Mouse (Mus musculus) brain, embryonic 14.5 days (tissue): ENCODE measurements around the gene Lamb1.

Experiments used
- CTCF ChIP-seq: fragments of 200-500 bp; IDR thresholded peaks from 2 replicates; pipeline ENCODE4 v1.5.1; 2012; ENCODE audit warnings: inconsistent platforms, mild to moderate bottlenecking, moderate library complexity, borderline replicate concordance; ENCODE audit not compliant: insufficient read depth, insufficient read length; ENCODE audit errors: extremely low read depth
- POLR2A ChIP-seq: fragments of 200-500 bp; IDR thresholded peaks from 2 replicates; pipeline ENCODE4 v1.6.1; 2012; ENCODE audit warnings: mild to moderate bottlenecking, inconsistent platforms, borderline replicate concordance; ENCODE audit not compliant: poor library complexity, insufficient read depth, insufficient read length, severe bottlenecking; ENCODE audit errors: extremely low read depth

DNA sequence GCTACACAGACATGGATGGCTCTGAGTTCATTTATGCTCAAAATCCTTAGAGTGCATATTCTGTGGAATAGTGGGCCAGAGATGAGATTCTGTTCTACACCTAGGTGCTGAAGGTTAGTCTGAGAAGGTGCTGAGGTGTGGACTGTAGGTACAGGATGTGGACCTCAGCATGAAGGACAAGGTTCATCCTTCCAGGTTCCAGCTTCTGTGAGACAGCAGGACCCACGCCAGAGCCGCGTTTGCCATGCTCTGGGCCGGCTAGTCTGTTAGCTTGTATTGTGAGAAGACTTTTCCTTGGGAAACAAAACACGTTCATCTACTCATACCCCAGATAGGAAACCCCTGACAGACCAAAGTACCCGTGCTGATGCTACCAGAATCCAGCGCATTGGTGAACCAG, 8.6 kb downstream of the Lamb1 start:
- TF ChIP-seq CTCF (no peak), POLR2A (no peak)
